Mouse (Mus musculus): ENCODE measurements around the gene Esrrg. TPM values are rescaled to one million over a fixed set of nuclear protein-coding genes. Genes with fewer than 3 reads are reported as not detected.

The Esrrg gene
- polyA plus RNA-seq, 1 experiment from 2014 or later, result 1.8 TPM

GRCm38 (mm10) chr1:187836876-187837275 is 228.3 kb downstream of the Esrrg start:
- Histone ChIP-seq H3K27ac (ENCODE audit: low read depth) (no peak overlapping the region), H3K9ac (no peak overlapping the region), H3K4me3 (ENCODE audit: low read depth, low read length) (no peak overlapping the region), H3K4me1 (ENCODE audit: insufficient read depth) (no peaks in the 10 kb centered on the region), H3K36me3 (ENCODE audit: insufficient read depth) (no peaks in the 10 kb centered on the region), H3K27me3 (ENCODE audit: insufficient read depth, low read length) (no peaks in the 10 kb centered on the region), H3K4me2 (no peak overlapping the region), H3K9me3 (ENCODE audit: low read depth, low read length) (no peaks in the 10 kb centered on the region; the same call in 1 of the 2 replicates)
- ATAC-seq (ENCODE audit: insufficient read depth) (no peak), DNase-seq (peak; percentile 19)
- 35% methylated on average over 7 of the region's 7 CpGs for WGBS
- no peak for TF ChIP-seq CTCF (IDR thresholded peaks at IDR 0.05; ENCODE audit: low read depth)

DNA sequence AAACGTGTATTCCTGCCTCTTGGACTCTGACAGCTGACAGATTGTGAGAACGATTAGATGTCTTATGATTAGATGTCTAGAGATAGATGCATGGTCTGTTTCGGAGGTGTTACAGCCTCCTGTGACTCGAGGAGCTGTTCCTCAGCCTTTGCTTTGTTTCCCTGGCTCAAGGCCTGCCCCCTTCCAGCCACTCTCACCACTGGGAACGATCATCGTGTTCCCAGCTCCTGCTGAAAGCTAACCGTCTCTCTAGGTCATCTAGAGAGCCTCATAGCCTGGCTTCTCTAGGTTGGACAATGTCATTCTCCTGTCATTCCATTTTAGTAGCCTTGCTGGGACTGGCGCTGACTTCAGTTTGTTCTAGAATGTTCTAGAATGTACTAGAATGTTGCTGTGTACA is 233.0 kb downstream of the Esrrg start:
- Histone ChIP-seq H3K4me3 (ENCODE audit: low read depth, low read length) (no peak overlapping the region), H3K36me3 (ENCODE audit: insufficient read depth) (no peaks in the 10 kb centered on the region), H3K9me3 (ENCODE audit: low read depth, low read length) (no peaks in the 10 kb centered on the region), H3K4me2 (no peak overlapping the region), H3K9ac (no peak overlapping the region), H3K27me3 (ENCODE audit: insufficient read depth, low read length) (no peaks in the 10 kb centered on the region), H3K27ac (ENCODE audit: low read depth) (no peak overlapping the region), H3K4me1 (ENCODE audit: insufficient read depth) (no peaks in the 10 kb centered on the region)
- 68% methylated on average over 8 of the region's 8 CpGs for WGBS
- no peak for ATAC-seq (ENCODE audit: insufficient read depth)
- TF ChIP-seq CTCF (IDR thresholded peaks at IDR 0.05; ENCODE audit: low read depth), result no peak
- no peak for DNase-seq

GRCm38 (mm10) chr1:187842702-187843101 is 234.1 kb downstream of the Esrrg start:
- Histone ChIP-seq H3K4me3 (ENCODE audit: low read depth, low read length) (no peak overlapping the region), H3K4me1 (ENCODE audit: insufficient read depth) (no peaks in the 10 kb centered on the region), H3K27ac (ENCODE audit: low read depth) (no peak overlapping the region), H3K9ac (no peak overlapping the region), H3K36me3 (ENCODE audit: insufficient read depth) (no peaks in the 10 kb centered on the region), H3K9me3 (ENCODE audit: low read depth, low read length) (no peaks in the 10 kb centered on the region), H3K4me2 (no peak overlapping the region), H3K27me3 (ENCODE audit: insufficient read depth, low read length) (no peaks in the 10 kb centered on the region)
- TF ChIP-seq CTCF (IDR thresholded peaks at IDR 0.05; ENCODE audit: low read depth), result no peak
- WGBS, result 90% methylated on average over 5 of the region's 5 CpGs
- DNase-seq (no peak), ATAC-seq (ENCODE audit: insufficient read depth) (no peak)

DNA sequence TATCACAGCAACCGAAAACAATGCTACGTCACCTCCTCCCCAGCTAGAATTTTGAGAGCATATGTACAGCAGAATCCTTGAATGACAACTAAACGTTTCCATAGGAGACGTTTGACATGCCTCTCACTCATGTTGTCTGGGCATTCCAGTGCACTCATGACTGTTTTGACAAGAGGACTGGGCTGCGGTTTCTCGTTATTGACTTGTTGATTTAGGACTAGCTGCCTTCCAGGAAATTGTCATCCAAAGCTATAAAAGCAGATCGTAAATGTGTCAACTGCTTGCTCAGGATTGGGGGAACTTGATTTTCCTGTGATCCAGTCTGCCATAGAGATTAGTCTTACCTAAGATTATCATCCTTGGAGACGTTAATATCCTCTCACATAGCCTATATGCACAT is 245.6 kb downstream of the Esrrg start:
- Histone ChIP-seq H3K27ac (ENCODE audit: low read depth) (no peak overlapping the region), H3K9me3 (ENCODE audit: low read depth, low read length) (no peaks in the 10 kb centered on the region), H3K4me1 (ENCODE audit: insufficient read depth) (no peaks in the 10 kb centered on the region), H3K4me3 (ENCODE audit: low read depth, low read length) (no peak overlapping the region), H3K36me3 (ENCODE audit: insufficient read depth) (no peaks in the 10 kb centered on the region), H3K4me2 (no peak overlapping the region), H3K27me3 (ENCODE audit: insufficient read depth, low read length) (no peaks in the 10 kb centered on the region), H3K9ac (no peak overlapping the region)
- TF ChIP-seq CTCF (IDR thresholded peaks at IDR 0.05; ENCODE audit: low read depth), result no peak
- WGBS, result 31% methylated on average over 8 of the region's 8 CpGs
- ATAC-seq (ENCODE audit: insufficient read depth) (no peak), DNase-seq (peak; percentile 65)

DNA sequence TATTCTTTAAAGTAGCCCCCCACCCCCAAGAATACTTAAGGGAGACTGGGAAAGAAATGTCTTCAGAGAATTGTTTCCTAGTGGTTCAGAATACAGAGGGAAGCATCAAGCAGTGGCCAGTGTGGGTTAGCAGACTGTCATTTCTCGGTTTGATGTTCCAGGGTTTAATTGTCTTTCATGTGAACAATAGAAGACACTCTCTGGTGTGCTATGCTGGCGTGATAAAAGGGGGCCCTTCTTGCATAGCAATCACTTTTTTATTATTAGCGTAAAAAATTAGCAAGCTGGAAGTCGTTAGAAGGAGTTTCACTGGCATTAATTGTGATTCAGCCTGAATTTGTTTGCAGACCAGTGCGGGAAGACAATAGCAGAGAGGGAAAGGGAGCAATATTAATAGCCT is 253.7 kb downstream of the Esrrg start:
- no peaks in the 10 kb centered on the region for H3K27me3 ChIP-seq (ENCODE audit: insufficient read depth, low read length)
- no peak overlapping the region for H3K9ac ChIP-seq
- 70% methylated on average over 5 of the region's 5 CpGs for WGBS
- H3K4me3 ChIP-seq (ENCODE audit: low read depth, low read length), result no peak overlapping the region
- no peaks in the 10 kb centered on the region for H3K4me1 ChIP-seq (ENCODE audit: insufficient read depth)
- H3K9me3 ChIP-seq (ENCODE audit: low read depth, low read length), result no peaks in the 10 kb centered on the region
- no peak overlapping the region for H3K4me2 ChIP-seq
- DNase-seq (no peak), ATAC-seq (ENCODE audit: insufficient read depth) (no peak)
- no peak overlapping the region for H3K27ac ChIP-seq (ENCODE audit: low read depth)
- no peaks in the 10 kb centered on the region for H3K36me3 ChIP-seq (ENCODE audit: insufficient read depth)
- no peak for TF ChIP-seq CTCF (IDR thresholded peaks at IDR 0.05; ENCODE audit: low read depth)

DNA sequence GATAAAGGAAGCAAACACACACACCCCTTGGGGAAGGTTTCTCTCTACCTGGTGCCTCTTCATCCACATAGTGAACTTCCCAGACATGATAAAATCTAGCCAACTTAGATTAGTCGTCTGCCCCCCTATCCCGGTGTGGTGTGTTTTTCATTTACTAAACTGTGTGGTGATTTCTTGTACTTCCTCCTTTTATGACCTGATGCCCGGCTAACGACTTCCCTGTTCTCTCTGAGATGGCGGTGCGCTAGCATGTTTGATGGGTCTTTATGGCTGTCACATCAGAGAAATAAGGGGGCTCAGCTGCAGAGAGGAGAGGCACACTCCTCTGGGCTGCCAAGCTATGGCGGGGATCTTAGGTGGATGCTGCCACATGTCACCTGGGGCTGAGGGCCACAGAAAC is 259.8 kb downstream of the Esrrg start:
- no peak for ATAC-seq (ENCODE audit: insufficient read depth)

DNA sequence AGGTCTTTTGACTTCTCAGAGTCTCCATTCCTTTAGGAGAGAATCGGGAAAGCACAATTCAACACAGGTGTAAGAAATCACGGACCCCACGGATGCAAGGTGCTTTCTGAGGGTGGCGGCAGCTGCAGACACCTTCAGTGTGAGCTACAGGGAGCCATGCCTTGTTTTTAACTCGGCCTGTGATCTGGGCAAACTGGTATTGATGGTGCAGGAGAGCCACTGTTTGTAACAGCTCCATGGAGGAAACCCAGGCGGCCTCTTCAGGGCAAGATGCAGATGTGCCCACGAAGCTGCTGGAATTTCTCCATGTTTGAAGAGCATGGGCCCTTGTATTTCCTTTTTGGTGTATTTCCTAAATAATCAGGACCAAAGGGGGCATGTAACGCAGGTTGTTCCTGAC is 263.6 kb downstream of the Esrrg start:
- Histone ChIP-seq H3K36me3 (ENCODE audit: insufficient read depth) (no peaks in the 10 kb centered on the region), H3K4me3 (ENCODE audit: low read depth, low read length) (no peak overlapping the region), H3K27me3 (ENCODE audit: insufficient read depth, low read length) (no peaks in the 10 kb centered on the region), H3K4me2 (no peak overlapping the region), H3K4me1 (ENCODE audit: insufficient read depth) (no peaks in the 10 kb centered on the region), H3K9me3 (ENCODE audit: low read depth, low read length) (no peaks in the 10 kb centered on the region), H3K9ac (no peak overlapping the region), H3K27ac (ENCODE audit: low read depth) (no peak overlapping the region)
- TF ChIP-seq CTCF (IDR thresholded peaks at IDR 0.05; ENCODE audit: low read depth), result no peak
- ATAC-seq (ENCODE audit: insufficient read depth), result no peak
- no peak for DNase-seq
- WGBS, result 39% methylated on average over 8 of the region's 8 CpGs

More for the DNA sequence above, 259.8 kb downstream of the Esrrg start:
- WGBS, result 67% methylated on average over 7 of the region's 7 CpGs
- no peaks in the 10 kb centered on the region for H3K27me3 ChIP-seq (ENCODE audit: insufficient read depth, low read length)
- H3K4me1 ChIP-seq (ENCODE audit: insufficient read depth), result no peaks in the 10 kb centered on the region
- no peak overlapping the region for H3K27ac ChIP-seq (ENCODE audit: low read depth)
- no peak overlapping the region for H3K4me3 ChIP-seq (ENCODE audit: low read depth, low read length)
- DNase-seq, result no peak
- H3K4me2 ChIP-seq, result no peak overlapping the region
- H3K36me3 ChIP-seq (ENCODE audit: insufficient read depth), result no peaks in the 10 kb centered on the region
- H3K9ac ChIP-seq, result no peak overlapping the region
- TF ChIP-seq CTCF (IDR thresholded peaks at IDR 0.05; ENCODE audit: low read depth), result no peak
- no peaks in the 10 kb centered on the region for H3K9me3 ChIP-seq (ENCODE audit: low read depth, low read length)

GRCm38 (mm10) chr1:187872744-187873143 is 264.2 kb downstream of the Esrrg start:
- TF ChIP-seq CTCF (IDR thresholded peaks at IDR 0.05; ENCODE audit: low read depth), result no peak
- H3K27ac ChIP-seq (ENCODE audit: low read depth), result no peak overlapping the region

More at GRCm38 (mm10) chr1:187872744-187873143, 264.2 kb downstream of the Esrrg start:
- Histone ChIP-seq H3K27me3 (ENCODE audit: insufficient read depth, low read length) (no peaks in the 10 kb centered on the region), H3K36me3 (ENCODE audit: insufficient read depth) (no peaks in the 10 kb centered on the region), H3K4me2 (no peak overlapping the region), H3K9ac (no peak overlapping the region), H3K4me3 (ENCODE audit: low read depth, low read length) (no peak overlapping the region), H3K9me3 (ENCODE audit: low read depth, low read length) (no peaks in the 10 kb centered on the region), H3K4me1 (ENCODE audit: insufficient read depth) (no peaks in the 10 kb centered on the region)
- WGBS, result 32% methylated on average over 6 of the region's 6 CpGs
- DNase-seq (no peak), ATAC-seq (ENCODE audit: insufficient read depth) (no peak)
